Mouse (Mus musculus): Measurements from ENCODE around the gene Cyp2f2.

DNA sequence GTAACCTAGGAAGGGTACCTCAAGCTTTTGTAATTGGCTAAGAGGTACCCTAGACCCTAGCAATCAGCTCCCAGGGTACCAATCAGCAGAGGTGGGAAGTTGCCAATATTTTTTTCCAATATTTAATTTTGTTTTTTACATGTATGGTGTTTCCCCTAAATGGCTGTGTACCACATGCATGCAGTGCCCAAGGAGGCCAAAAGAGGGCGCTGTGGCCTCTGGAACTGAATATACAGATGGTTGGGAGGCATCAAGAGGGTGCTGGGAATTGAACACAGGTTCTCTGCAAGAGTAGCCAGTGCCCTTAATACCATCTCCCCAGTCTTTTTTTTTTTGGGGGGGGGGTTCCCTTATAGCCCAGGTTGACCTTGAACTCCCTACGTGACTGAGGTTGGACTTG lies 11.7 kb downstream of the Cyp2f2 start:
- TF ChIP-seq CTCF (IDR thresholded peaks at IDR 0.05; ENCODE audit: extremely low read depth, insufficient read depth, low read length): no peak
- no peak for TF ChIP-seq POLR2A (IDR thresholded peaks at IDR 0.05; ENCODE audit: extremely low read depth, insufficient read depth, low read length)
